Mouse (Mus musculus) heart, embryonic 14.5 days (tissue): ENCODE results near the gene Olfr1093. TPM values are rescaled to one million over a fixed set of nuclear protein-coding genes. Genes with fewer than 3 reads are reported as not detected.

Experiments
- ATAC-seq: fragments of 200-750 bp; cut with Nextera tagmentation; 2 replicates; pipeline ENCODE4 v1.8.0; 2017; ENCODE audit warnings: low read depth, moderate TSS enrichment; ENCODE audit not compliant: insufficient number of reproducible peaks, insufficient read depth, low FRiP score
- H3K27ac ChIP-seq, 2 experiments: fragments of 200-500 bp in 1 of 2; fragments of 300-500 bp in 1 of 2; sonication (generic) in 1 of 2; replicated peaks in 1 of 2; 2 replicates each; pipeline ENCODE4 v1.5.1; 2012 to 2014; ENCODE audit warnings: low read depth in 2 of 2, low read length in 2 of 2, control low read depth in 1 of 2, mild to moderate bottlenecking in 1 of 2, mixed read lengths in 1 of 2; ENCODE audit not compliant: control insufficient read depth in 1 of 2, insufficient read depth in 1 of 2
- H3K27me3 ChIP-seq: fragments of 300-500 bp; sonication (generic); 2 replicates; pipeline ENCODE4 v1.6.1; 2014; ENCODE audit warnings: mild to moderate bottlenecking, low read length, control low read depth; ENCODE audit not compliant: control insufficient read depth, insufficient read depth
- H3K36me3 ChIP-seq: fragments of 300-500 bp; sonication (generic); 2 replicates; pipeline ENCODE4 v1.6.1; 2014; ENCODE audit warnings: mild to moderate bottlenecking, control low read depth, low read length, mixed read lengths; ENCODE audit not compliant: control insufficient read depth, insufficient read depth
- H3K4me1 ChIP-seq, 2 experiments: fragments of 200-500 bp in 1 of 2; fragments of 300-500 bp in 1 of 2; sonication (generic) in 1 of 2; 2 replicates each; pipeline ENCODE4 v1.6.1; 2012 to 2014; ENCODE audit warnings: low read length in 2 of 2, control low read depth in 1 of 2, mixed read lengths in 1 of 2; ENCODE audit not compliant: control insufficient read depth in 2 of 2, insufficient read depth in 2 of 2
- H3K4me2 ChIP-seq: fragments of 300-500 bp; sonication (generic); 2 replicates; pipeline ENCODE4 v1.6.1; 2014; ENCODE audit warnings: mild to moderate bottlenecking, low read length
- H3K4me3 ChIP-seq, 2 experiments: fragments of 200-500 bp in 1 of 2; fragments of 300-500 bp in 1 of 2; sonication (generic) in 1 of 2; 2 replicates each; pipeline ENCODE4 v1.5.1; 2012 to 2014; ENCODE audit warnings: low read length in 2 of 2, mild to moderate bottlenecking in 2 of 2, control low read depth in 1 of 2, low read depth in 1 of 2, moderate library complexity in 1 of 2; ENCODE audit not compliant: control insufficient read depth in 1 of 2, insufficient read depth in 1 of 2
- H3K9ac ChIP-seq: fragments of 300-500 bp; sonication (generic); 2 replicates; pipeline ENCODE4 v1.6.1; 2014; ENCODE audit warnings: mild to moderate bottlenecking, low read length
- H3K9me3 ChIP-seq: fragments of 300-500 bp; sonication (generic); 2 replicates; pipeline ENCODE4 v1.6.1; 2016; ENCODE audit warnings: low read length, control low read depth; ENCODE audit not compliant: control insufficient read depth
- WGBS: fragments of 180-500 bp; shearing (Covaris S2); extraction: QIAGEN DNeasy Blood & Tissue Kit; methylation state at CpG from one replicate; pipeline ENCODE4 v1.1.7; 2014; 5-methylcytosine and 5-hydroxymethylcytosine counted together
- polyA plus RNA-seq: library from polyadenylated mRNA; unstranded; fragments of >200 nt; fragmentation: Nextera tagmentation; extraction: Ambion mirVana; gene quantifications from 2 replicates; pipeline ENCODE4 v1.2.1, GENCODE M21; 2014

The Olfr1093 gene
- polyA plus RNA-seq: not detected in 2 replicates

DNA sequence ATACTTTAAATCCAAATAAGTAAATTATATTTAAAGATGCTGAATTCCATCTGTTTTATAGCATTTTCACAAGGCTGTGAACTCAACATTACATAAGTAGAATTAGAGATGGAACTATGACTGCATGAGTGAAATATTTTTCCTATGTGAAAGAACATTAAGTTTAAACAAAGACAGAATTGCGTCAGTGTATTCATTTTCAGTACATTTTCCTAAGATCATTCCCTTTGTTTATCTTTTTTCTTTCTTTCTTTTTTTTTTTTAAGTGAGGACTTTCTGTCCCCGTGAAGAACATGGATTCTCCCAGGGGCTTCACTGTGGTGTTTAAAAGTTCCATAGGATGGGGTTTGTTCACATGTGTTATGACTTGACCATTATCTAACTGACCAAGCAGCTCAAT lies at the start of gene Olfr1093:
TSS of gene Olfr1093 (plus strand) at position 301 of the 400 bp plus-strand sequence.
- H3K27ac ChIP-seq: no peak within 1 kb of the TSS
- H3K9me3 ChIP-seq: no peaks in the 10 kb centered on the region
- no peak within 1 kb of the TSS for H3K4me2 ChIP-seq
- no peaks in the 10 kb centered on the region for H3K27me3 ChIP-seq
- no peaks in the 10 kb centered on the region for H3K36me3 ChIP-seq
- no peak within 1 kb of the TSS for H3K9ac ChIP-seq
- WGBS: 69% methylated on average over 2 of the region's 2 CpGs
- ATAC-seq: no peak
- H3K4me3 ChIP-seq: no peak within 1 kb of the TSS
- no peaks in the 10 kb centered on the region for H3K4me1 ChIP-seq

DNA sequence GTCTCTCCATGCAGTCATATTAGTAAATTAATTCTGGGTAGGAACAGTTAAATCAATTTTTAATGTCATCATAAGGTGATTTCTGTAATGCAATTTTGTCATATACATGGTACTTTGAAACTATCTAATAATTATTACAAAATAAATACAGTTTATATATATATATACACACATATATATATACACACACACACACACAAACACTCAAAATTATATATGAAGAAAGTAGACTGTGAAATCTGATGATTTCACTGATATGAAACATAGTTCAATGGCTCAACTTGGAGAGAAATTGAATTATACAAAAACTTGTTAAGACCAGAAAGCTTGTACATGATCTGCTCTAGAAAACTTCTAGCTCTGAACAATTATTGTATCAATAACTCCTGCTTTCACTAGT lies 48.7 kb upstream of the Olfr1093 start, which contains the start of gene Olfr1089:
TSS of gene Olfr1089 (minus strand) at position 101 of the 400 bp plus-strand sequence.
- Histone ChIP-seq H3K4me2 (no peak within 1 kb of the TSS), H3K27me3 (no peaks in the 10 kb centered on the region), H3K4me1 (no peaks in the 10 kb centered on the region), H3K4me3 (no peak within 1 kb of the TSS), H3K36me3 (no peaks in the 10 kb centered on the region), H3K9me3 (no peaks in the 10 kb centered on the region), H3K27ac (no peak within 1 kb of the TSS), H3K9ac (no peak within 1 kb of the TSS)
- ATAC-seq: no peak

DNA sequence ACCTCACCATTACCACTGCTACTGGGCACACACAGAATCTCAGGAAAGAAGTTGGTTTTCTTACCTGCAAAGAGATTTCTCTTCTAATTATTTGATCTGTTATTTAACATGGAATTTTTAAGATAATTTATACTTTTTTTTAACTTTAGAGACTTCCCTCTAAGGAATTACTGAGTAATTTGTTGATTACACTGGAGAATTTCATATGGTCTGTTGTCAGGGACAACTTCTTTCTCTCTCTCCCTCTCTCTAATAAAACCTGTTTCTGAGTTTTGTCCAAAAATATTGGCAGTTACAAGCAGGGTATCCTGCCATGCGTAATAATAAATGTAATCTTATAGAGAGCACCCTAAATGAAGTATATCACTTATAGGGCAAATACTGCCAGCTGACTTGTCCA lies 23.4 kb upstream of the Olfr1093 start, which contains the start of gene Olfr1090:
TSS of gene Olfr1090 (minus strand) at position 101 of the 400 bp plus-strand sequence.
- Histone ChIP-seq H3K4me3 (no peak within 1 kb of the TSS), H3K36me3 (no peaks in the 10 kb centered on the region), H3K9ac (no peak within 1 kb of the TSS), H3K4me2 (no peak within 1 kb of the TSS), H3K4me1 (no peaks in the 10 kb centered on the region), H3K27me3 (no peaks in the 10 kb centered on the region), H3K9me3 (no peaks in the 10 kb centered on the region), H3K27ac (no peak within 1 kb of the TSS)
- 90% methylated on average over 1 of the region's 1 CpGs for WGBS
- ATAC-seq: no peak

DNA sequence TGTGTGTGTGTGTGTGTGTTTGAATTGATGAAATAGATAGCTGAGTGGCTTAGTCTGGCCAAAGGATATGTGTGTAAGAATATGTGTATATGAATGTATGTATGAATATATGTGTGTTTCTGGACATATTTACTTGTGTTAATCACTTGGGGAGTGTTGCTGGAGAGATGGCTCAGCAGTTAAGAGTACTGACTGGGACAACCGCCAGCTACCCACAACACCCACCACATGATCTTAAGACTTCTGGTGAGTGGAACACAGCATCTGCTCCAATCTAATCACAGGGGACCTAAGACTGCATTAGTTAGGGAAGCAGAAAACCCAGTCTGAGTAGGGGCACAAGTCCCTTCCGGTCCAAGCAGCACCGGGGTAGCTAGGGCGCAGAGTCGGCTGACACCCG lies 21.2 kb upstream of the Olfr1093 start:
- Histone ChIP-seq H3K36me3 (no peaks in the 10 kb centered on the region), H3K27me3 (no peaks in the 10 kb centered on the region), H3K4me3 (no peak overlapping the region), H3K4me1 (no peaks in the 10 kb centered on the region), H3K9me3 (no peaks in the 10 kb centered on the region), H3K4me2 (no peak overlapping the region), H3K9ac (no peak overlapping the region), H3K27ac (no peak overlapping the region)
- 94% methylated on average over 6 of the region's 6 CpGs for WGBS
- no peak for ATAC-seq

DNA sequence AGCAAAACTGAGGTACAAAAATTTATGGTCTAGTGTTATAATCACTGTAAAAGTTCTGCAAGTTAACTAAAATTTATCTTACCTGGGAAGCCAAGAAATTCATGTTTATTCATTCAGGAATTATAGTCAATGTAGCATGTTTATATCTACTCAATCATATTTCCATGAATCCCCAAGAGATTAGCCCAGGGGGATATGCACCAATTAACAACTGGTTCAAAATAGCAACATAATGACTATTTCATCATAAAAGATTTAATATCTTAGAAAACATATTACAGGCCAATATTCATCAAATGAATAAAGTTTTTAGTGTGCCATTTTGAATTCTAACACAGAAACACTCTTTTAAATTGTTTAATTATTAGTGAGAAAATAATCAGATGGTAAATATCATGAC lies 27.6 kb downstream of the Olfr1093 start, which contains the start of gene Olfr141:
TSS of gene Olfr141 (minus strand) at position 101 of the 400 bp plus-strand sequence.
- Histone ChIP-seq H3K4me1 (no peaks in the 10 kb centered on the region), H3K27me3 (no peaks in the 10 kb centered on the region), H3K9ac (no peak within 1 kb of the TSS), H3K27ac (no peak within 1 kb of the TSS), H3K4me2 (no peak within 1 kb of the TSS), H3K36me3 (no peaks in the 10 kb centered on the region), H3K4me3 (no peak within 1 kb of the TSS), H3K9me3 (no peaks in the 10 kb centered on the region)
- ATAC-seq: no peak

DNA sequence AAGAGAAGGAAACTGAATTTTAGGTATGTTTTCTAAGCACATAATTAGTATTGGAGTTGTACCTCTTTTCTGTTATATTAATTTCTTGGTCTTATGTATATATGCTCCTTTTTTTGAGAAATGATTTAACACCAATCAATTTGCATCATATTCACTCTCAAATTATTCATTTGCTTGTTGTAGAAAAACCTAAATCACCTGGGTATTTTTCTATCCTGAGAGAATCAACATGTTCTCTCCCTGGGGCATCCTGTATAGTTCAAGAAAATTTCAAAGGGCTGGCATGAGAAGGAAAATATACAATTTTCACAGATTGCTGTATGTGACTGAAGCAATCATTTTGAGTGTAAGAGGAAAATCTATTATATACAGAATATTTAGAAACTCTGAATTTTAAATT lies 42.1 kb downstream of the Olfr1093 start, which contains the start of gene Olfr1094:
TSS of gene Olfr1094 (plus strand) at position 301 of the 400 bp plus-strand sequence.
- no peak for ATAC-seq
- no peaks in the 10 kb centered on the region for H3K27me3 ChIP-seq
- no peak within 1 kb of the TSS for H3K27ac ChIP-seq
- H3K4me1 ChIP-seq: no peaks in the 10 kb centered on the region
- no peak within 1 kb of the TSS for H3K9ac ChIP-seq
- H3K4me2 ChIP-seq: no peak within 1 kb of the TSS
- no peaks in the 10 kb centered on the region for H3K36me3 ChIP-seq
- H3K4me3 ChIP-seq: no peak within 1 kb of the TSS
- no peaks in the 10 kb centered on the region for H3K9me3 ChIP-seq

Other genes starting within 250 kb of the Olfr1093 start
- gene Olfr1079, start 240.0 kb upstream of the Olfr1093 start, polyA plus RNA-seq: not detected in 2 replicates
- not detected in 2 replicates for gene Olfr1080, start 224.2 kb upstream of the Olfr1093 start, polyA plus RNA-seq
- gene Olfr1082, start 183.5 kb upstream of the Olfr1093 start, polyA plus RNA-seq: not detected in 2 replicates
- gene Olfr1084, start 142.8 kb upstream of the Olfr1093 start, polyA plus RNA-seq: not detected in 2 replicates
- gene Olfr1085, start 120.5 kb upstream of the Olfr1093 start, polyA plus RNA-seq: not detected in 2 replicates
- gene Olfr1086, start 102.4 kb upstream of the Olfr1093 start, polyA plus RNA-seq: not detected in 2 replicates
- gene Olfr1087, start 84.1 kb upstream of the Olfr1093 start, polyA plus RNA-seq: not detected in 2 replicates
- gene Olfr1089, start 48.8 kb upstream of the Olfr1093 start, polyA plus RNA-seq: not detected in 2 replicates
- gene Olfr1090, start 23.5 kb upstream of the Olfr1093 start, polyA plus RNA-seq: not detected in 2 replicates
- not detected in 2 replicates for gene Olfr141, start 27.5 kb downstream of the Olfr1093 start, polyA plus RNA-seq
- not detected in 2 replicates for gene Olfr1094, start 42.2 kb downstream of the Olfr1093 start, polyA plus RNA-seq
- gene Olfr1095, start 69.2 kb downstream of the Olfr1093 start, polyA plus RNA-seq: not detected in 2 replicates
- not detected in 2 replicates for gene Gm13723, start 92.3 kb downstream of the Olfr1093 start, polyA plus RNA-seq
- gene Olfr1097, start 109.7 kb downstream of the Olfr1093 start, polyA plus RNA-seq: not detected in 2 replicates
- not detected in 2 replicates for gene Olfr1098, start 142.1 kb downstream of the Olfr1093 start, polyA plus RNA-seq
- not detected in 2 replicates for gene Olfr1099, start 178.2 kb downstream of the Olfr1093 start, polyA plus RNA-seq
- gene Olfr1100, start 197.5 kb downstream of the Olfr1093 start, polyA plus RNA-seq: not detected in 2 replicates
- not detected in 2 replicates for gene Olfr1101, start 208.7 kb downstream of the Olfr1093 start, polyA plus RNA-seq
- not detected in 2 replicates for gene Olfr1102, start 215.9 kb downstream of the Olfr1093 start, polyA plus RNA-seq
- not detected in 2 replicates for gene Olfr1104, start 244.6 kb downstream of the Olfr1093 start, polyA plus RNA-seq